Mouse (Mus musculus) E14TG2a.4 (cell line): ENCODE data around the gene Rai14.

Source experiments
- CTCF ChIP-seq: conservative IDR thresholded peaks from 2 replicates; pipeline ENCODE4 v1.5.1; 2014; ENCODE audit warnings: low read length
- NANOG ChIP-seq: IDR thresholded peaks from 2 replicates; pipeline ENCODE4 v1.6.1; 2014; ENCODE audit warnings: borderline replicate concordance, low read length, mixed read lengths
- POU5F1 ChIP-seq: IDR thresholded peaks from 2 replicates; pipeline ENCODE4 v1.6.1; 2014; ENCODE audit warnings: low read length, borderline replicate concordance

DNA sequence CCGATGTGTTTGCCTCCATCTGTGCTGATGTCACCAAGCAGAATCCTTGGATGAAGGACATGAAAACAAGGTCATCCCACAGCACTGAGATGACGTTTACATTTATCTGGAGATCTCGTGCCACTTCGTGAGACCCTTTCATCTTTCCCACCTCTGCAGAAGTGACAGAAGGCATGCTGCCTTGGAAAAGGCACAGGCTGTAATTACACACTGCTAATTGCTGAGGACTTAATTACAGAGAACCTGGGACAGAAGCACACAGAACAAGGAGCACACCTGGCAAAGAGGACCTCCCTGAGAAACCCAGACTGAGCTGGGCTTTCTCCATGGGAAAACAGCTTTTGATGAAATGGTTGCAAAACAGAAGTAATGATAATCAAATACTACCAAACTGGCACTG lies 21.8 kb downstream of the Rai14 start:
- TF ChIP-seq POU5F1 (no peak), CTCF (no peak), NANOG (no peak)
